Mouse (Mus musculus): Measurements from ENCODE around the gene Prrt2. TPM values are rescaled to one million over a fixed set of nuclear protein-coding genes. Genes with fewer than 3 reads are reported as not detected.

The Prrt2 gene
- polyA plus RNA-seq, 1 experiment from 2014 or later: 1.0 TPM

GRCm38 (mm10) chr7:127008239-127009019 lies 12.6 kb downstream of the Prrt2 start:
- Histone ChIP-seq H3K4me3 (ENCODE audit: low read depth, low read length) (no peak overlapping the region), H3K9ac (replicated peaks; ENCODE audit: low read depth) (no peak overlapping the region), H3K36me3 (ENCODE audit: insufficient read depth, low read length) (no peaks in the 10 kb centered on the region), H3K4me2 (replicated peaks; ENCODE audit: low read depth, low read length) (peak overlapping the region; percentile 19; the same call in 1 of the 2 replicates), H3K4me1 (ENCODE audit: insufficient read depth, low read depth, low read length) (no peaks in the 10 kb centered on the region; the same call in 1 of the 2 replicates), H3K27me3 (replicated peaks; ENCODE audit: insufficient read depth, low read length) (no peaks in the 10 kb centered on the region), H3K9me3 (ENCODE audit: low read length) (no peaks in the 10 kb centered on the region), H3K27ac (ENCODE audit: low read length) (peak overlapping the region; percentile 86)
- WGBS: 35% methylated on average over 9 of the region's 9 CpGs
- peak; percentile 96 for ATAC-seq
- DNase-seq (ENCODE audit: low spot score): peak; percentile 94
- TF ChIP-seq EP300 (IDR thresholded peaks at IDR 0.05): no peak; the same call in 1 of the 2 replicates
- TF ChIP-seq CTCF (IDR thresholded peaks at IDR 0.05): no peak

DNA sequence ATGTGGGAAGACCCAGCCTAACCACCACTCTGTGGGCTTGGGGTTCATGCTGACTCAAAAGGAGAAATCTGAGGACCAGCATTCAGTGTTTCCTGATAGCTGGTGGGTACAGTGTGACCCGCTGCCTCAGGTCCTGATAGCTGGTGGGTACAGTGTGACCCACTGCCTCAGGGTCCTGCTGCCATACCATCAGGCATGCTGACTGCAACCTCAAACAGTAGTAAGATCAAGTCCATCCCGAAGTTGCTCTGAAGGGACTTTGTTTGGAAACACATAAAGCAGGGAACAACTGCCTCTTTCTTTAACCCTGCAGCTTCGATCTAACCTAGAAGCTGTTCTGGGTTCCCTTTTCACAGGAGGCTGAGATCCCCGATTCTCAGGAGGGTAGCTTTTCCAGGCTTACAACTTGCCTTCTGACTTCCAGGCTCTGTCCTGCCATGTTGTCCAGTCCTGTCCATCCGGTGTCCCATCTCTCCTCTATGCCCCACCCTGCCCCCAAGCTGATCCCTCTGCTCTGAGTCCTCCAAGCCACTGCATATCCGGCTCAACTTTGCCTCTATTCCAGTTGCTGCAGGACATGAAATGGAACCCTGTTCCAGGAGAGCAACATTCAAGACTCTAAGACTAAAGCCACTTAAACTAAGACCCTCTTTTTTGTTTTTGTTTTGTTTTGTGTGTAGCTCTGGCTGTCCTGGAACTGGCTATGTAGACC lies 13.5 kb downstream of the Prrt2 start:
- H3K36me3 ChIP-seq (ENCODE audit: insufficient read depth, low read length): no peaks in the 10 kb centered on the region
- no peaks in the 10 kb centered on the region for H3K27me3 ChIP-seq (replicated peaks; ENCODE audit: insufficient read depth, low read length)
- no peak overlapping the region for H3K4me3 ChIP-seq (ENCODE audit: low read depth, low read length)
- DNase-seq (ENCODE audit: low spot score) (no peak), ATAC-seq (no peak)
- H3K27ac ChIP-seq (ENCODE audit: low read length): no peak overlapping the region
- no peak overlapping the region for H3K9ac ChIP-seq (replicated peaks; ENCODE audit: low read depth)
- H3K9me3 ChIP-seq (ENCODE audit: low read length): no peaks in the 10 kb centered on the region
- H3K4me2 ChIP-seq (replicated peaks; ENCODE audit: low read depth, low read length): no peak overlapping the region
- no peaks in the 10 kb centered on the region; the same call in 1 of the 2 replicates for H3K4me1 ChIP-seq (ENCODE audit: insufficient read depth, low read depth, low read length)
- TF ChIP-seq CTCF (IDR thresholded peaks at IDR 0.05): no peak
- no peak for TF ChIP-seq EP300 (IDR thresholded peaks at IDR 0.05)
- WGBS: 78% methylated on average over 6 of the region's 6 CpGs

DNA sequence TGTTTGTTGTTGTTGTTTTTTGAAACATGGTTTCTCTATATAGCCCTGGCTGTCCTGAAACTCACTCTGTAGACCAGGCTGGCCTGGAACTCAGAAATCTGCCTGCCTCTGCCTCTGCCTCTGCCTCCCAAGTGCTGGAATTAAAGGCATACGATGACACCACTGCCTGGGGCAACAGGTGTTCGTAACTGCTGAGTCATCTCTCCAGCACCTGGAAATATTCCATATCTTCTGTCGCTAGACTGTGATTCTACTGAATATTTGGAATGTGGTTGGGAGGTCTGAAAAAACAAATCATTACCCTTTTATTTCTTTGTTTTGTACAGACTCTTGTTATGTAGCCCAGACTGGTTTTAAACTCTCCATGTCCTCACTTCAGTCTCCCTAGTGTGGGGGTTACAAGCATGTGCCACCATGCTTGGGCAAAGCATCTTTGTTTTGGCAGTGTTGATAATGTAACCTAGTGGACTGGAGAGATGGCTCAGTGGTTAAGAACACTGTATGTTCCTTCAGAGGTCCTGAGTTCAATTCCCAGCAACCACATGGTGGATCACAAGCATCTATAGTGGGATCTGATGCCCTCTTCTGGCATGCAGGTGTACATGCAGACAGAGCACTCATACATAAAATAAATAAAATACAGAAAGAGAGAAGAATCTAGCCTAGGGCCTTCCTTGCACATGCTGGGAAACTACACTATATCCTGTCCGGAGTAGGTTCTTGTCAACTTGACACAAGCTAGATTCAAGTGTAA lies 16.7 kb downstream of the Prrt2 start:
- DNase-seq (ENCODE audit: low spot score) (no peak), ATAC-seq (no peak)
- no peak overlapping the region for H3K9ac ChIP-seq (replicated peaks; ENCODE audit: low read depth)
- 85% methylated on average over 4 of the region's 4 CpGs for WGBS
- H3K36me3 ChIP-seq (ENCODE audit: insufficient read depth, low read length): peaks cover 12% of the 10 kb centered on the region; the same call in 1 of the 2 replicates
- H3K9me3 ChIP-seq (ENCODE audit: low read length): no peaks in the 10 kb centered on the region
- TF ChIP-seq CTCF (IDR thresholded peaks at IDR 0.05): peak; percentile 48
- TF ChIP-seq EP300 (IDR thresholded peaks at IDR 0.05): no peak
- no peaks in the 10 kb centered on the region; the same call in 1 of the 2 replicates for H3K4me1 ChIP-seq (ENCODE audit: insufficient read depth, low read depth, low read length)
- H3K4me3 ChIP-seq (ENCODE audit: low read depth, low read length): no peak overlapping the region
- H3K4me2 ChIP-seq (replicated peaks; ENCODE audit: low read depth, low read length): no peak overlapping the region
- no peak overlapping the region for H3K27ac ChIP-seq (ENCODE audit: low read length)
- H3K27me3 ChIP-seq (replicated peaks; ENCODE audit: insufficient read depth, low read length): no peaks in the 10 kb centered on the region

DNA sequence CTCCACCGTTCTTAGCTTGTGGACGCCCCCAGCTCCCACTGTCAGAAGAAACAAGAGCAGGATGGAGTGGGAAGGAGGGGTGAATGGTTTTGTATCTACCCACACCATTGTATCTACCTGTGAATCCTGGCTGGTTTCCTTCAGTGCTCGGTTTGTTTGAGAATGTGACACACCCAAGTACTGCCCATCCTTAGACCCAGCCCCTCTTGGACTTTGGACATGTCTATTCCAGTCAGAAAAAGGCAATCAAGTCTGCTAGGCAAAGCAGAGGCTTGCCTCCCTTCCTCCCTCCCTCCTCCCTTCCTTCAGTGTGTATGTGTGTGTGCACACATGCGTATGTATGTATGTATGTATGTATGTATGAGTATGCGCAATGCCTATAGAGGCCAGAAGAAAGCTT lies 17.4 kb downstream of the Prrt2 start:
- TF ChIP-seq CTCF (IDR thresholded peaks at IDR 0.05) (no peak), EP300 (IDR thresholded peaks at IDR 0.05) (no peak)
- Histone ChIP-seq H3K27ac (ENCODE audit: low read length) (no peak overlapping the region), H3K27me3 (replicated peaks; ENCODE audit: insufficient read depth, low read length) (no peaks in the 10 kb centered on the region), H3K9me3 (ENCODE audit: low read length) (no peaks in the 10 kb centered on the region), H3K9ac (replicated peaks; ENCODE audit: low read depth) (no peak overlapping the region), H3K4me3 (ENCODE audit: low read depth, low read length) (no peak overlapping the region), H3K4me2 (replicated peaks; ENCODE audit: low read depth, low read length) (no peak overlapping the region), H3K36me3 (ENCODE audit: insufficient read depth, low read length) (peaks cover 12% of the 10 kb centered on the region; the same call in 1 of the 2 replicates), H3K4me1 (ENCODE audit: insufficient read depth, low read depth, low read length) (no peaks in the 10 kb centered on the region; the same call in 1 of the 2 replicates)
- no peak for ATAC-seq
- DNase-seq (ENCODE audit: low spot score): no peak
- WGBS: 85% methylated on average over 5 of the region's 5 CpGs

- Histone ChIP-seq H3K4me2 (replicated peaks; ENCODE audit: low read depth, low read length) (no peak overlapping the region), H3K9ac (replicated peaks; ENCODE audit: low read depth) (no peak overlapping the region), H3K27me3 (replicated peaks; ENCODE audit: insufficient read depth, low read length) (no peaks in the 10 kb centered on the region), H3K4me3 (ENCODE audit: low read depth, low read length) (no peak overlapping the region), H3K27ac (ENCODE audit: low read length) (no peak overlapping the region), H3K9me3 (ENCODE audit: low read length) (no peaks in the 10 kb centered on the region), H3K4me1 (ENCODE audit: insufficient read depth, low read depth, low read length) (no peaks in the 10 kb centered on the region), H3K36me3 (ENCODE audit: insufficient read depth, low read length) (peaks cover 26% of the 10 kb centered on the region)
- TF ChIP-seq EP300 (IDR thresholded peaks at IDR 0.05) (no peak), CTCF (IDR thresholded peaks at IDR 0.05) (no peak)
- DNase-seq (ENCODE audit: low spot score): no peak
- 58% methylated on average over 10 of the region's 10 CpGs for WGBS
- ATAC-seq: no peak
Observed at GRCm38 (mm10) chr7:126999568-126999967, 21.4 kb downstream of the Prrt2 start.

- 85% methylated on average over 4 of the region's 4 CpGs for WGBS
- H3K4me2 ChIP-seq (replicated peaks; ENCODE audit: low read depth, low read length): no peak overlapping the region
- H3K27me3 ChIP-seq (replicated peaks; ENCODE audit: insufficient read depth, low read length): no peaks in the 10 kb centered on the region
- H3K27ac ChIP-seq (ENCODE audit: low read length): no peak overlapping the region
- no peaks in the 10 kb centered on the region for H3K9me3 ChIP-seq (ENCODE audit: low read length)
- H3K4me3 ChIP-seq (ENCODE audit: low read depth, low read length): no peak overlapping the region
- DNase-seq (ENCODE audit: low spot score) (no peak), ATAC-seq (no peak)
- H3K9ac ChIP-seq (replicated peaks; ENCODE audit: low read depth): no peak overlapping the region
- TF ChIP-seq CTCF (IDR thresholded peaks at IDR 0.05) (peak; percentile 39), EP300 (IDR thresholded peaks at IDR 0.05) (no peak)
- no peaks in the 10 kb centered on the region for H3K4me1 ChIP-seq (ENCODE audit: insufficient read depth, low read depth, low read length)
- peaks cover 29% of the 10 kb centered on the region for H3K36me3 ChIP-seq (ENCODE audit: insufficient read depth, low read length)
Observed at GRCm38 (mm10) chr7:126996449-126996848, 24.6 kb downstream of the Prrt2 start.

All from lung, postnatal 0 days (tissue).